Mouse (Mus musculus): ENCODE measurements at regions not wholly inside any gene's neighbourhood (a gene's known extent, or its start where the extent isn't known, plus 50 kb on each side); places are given as distances from the start of the nearest gene placed in this dataset.

- DNase-seq = no peak
These were observed 266.1 kb upstream of the Nox3 start for GRCm38 (mm10) chr17:3962176-3962575.

GRCm38 (mm10) chr17:3946540-3946939 lies 250.5 kb upstream of the Nox3 start:
- no peak for DNase-seq

- DNase-seq = no peak
These were observed 240.3 kb upstream of the Nox3 start for GRCm38 (mm10) chr17:3936361-3936760.

GRCm38 (mm10) chr17:3933208-3933607 lies 237.1 kb upstream of the Nox3 start:
- DNase-seq = no peak

GRCm38 (mm10) chr17:3932071-3932470 lies 236.0 kb upstream of the Nox3 start:
- DNase-seq = peak; percentile 38

GRCm38 (mm10) chr17:3927106-3927505 lies 231.0 kb upstream of the Nox3 start:
- no peak for DNase-seq

GRCm38 (mm10) chr17:3920282-3920681 lies 224.2 kb upstream of the Nox3 start:
- peak; percentile 2 for DNase-seq

- DNase-seq = no peak
These were observed 196.8 kb upstream of the Nox3 start for GRCm38 (mm10) chr17:3892826-3893225.

GRCm38 (mm10) chr17:3883146-3883545 lies 187.1 kb upstream of the Nox3 start:
- peak; percentile 27 for DNase-seq

GRCm38 (mm10) chr17:3879075-3879474 lies 183.0 kb upstream of the Nox3 start:
- no peak for DNase-seq

GRCm38 (mm10) chr17:3869459-3870194 lies 173.6 kb upstream of the Nox3 start:
- no peak for DNase-seq

GRCm38 (mm10) chr17:3862384-3862783 lies 166.3 kb upstream of the Nox3 start:
- peak; percentile 28 for DNase-seq

- DNase-seq = no peak
These were observed 140.3 kb upstream of the Nox3 start for GRCm38 (mm10) chr17:3836386-3836785.

- DNase-seq = no peak
These were observed 115.1 kb upstream of the Nox3 start for GRCm38 (mm10) chr17:3811187-3811586.

- DNase-seq = no peak
These were observed 107.4 kb upstream of the Nox3 start for GRCm38 (mm10) chr17:3803507-3803906.

- peak; percentile 50 for DNase-seq
These were observed 96.5 kb upstream of the Nox3 start for GRCm38 (mm10) chr17:3792597-3792996.

- no peak for DNase-seq
These were observed 86.1 kb upstream of the Nox3 start for GRCm38 (mm10) chr17:3782156-3782555.

GRCm38 (mm10) chr17:3777691-3778090 lies 81.6 kb upstream of the Nox3 start:
- no peak for DNase-seq

GRCm38 (mm10) chr17:3747808-3748335 lies 51.8 kb upstream of the Nox3 start:
- no peak for DNase-seq

Data from embryo, embryonic 11 days (tissue).